Mouse (Mus musculus) liver, postnatal 0 days (tissue): Measurements from ENCODE around the gene Abcd3.

Experiments
- CTCF ChIP-seq: sonication (generic); IDR thresholded peaks from 2 replicates; pipeline ENCODE4 v1.5.1; 2016; ENCODE audit warnings: antibody characterized with exemption, low read depth
- EP300 ChIP-seq: IDR thresholded peaks from 2 replicates; pipeline ENCODE4 v1.6.1; 2016; ENCODE audit warnings: antibody characterized with exemption, low read depth, mild to moderate bottlenecking

DNA sequence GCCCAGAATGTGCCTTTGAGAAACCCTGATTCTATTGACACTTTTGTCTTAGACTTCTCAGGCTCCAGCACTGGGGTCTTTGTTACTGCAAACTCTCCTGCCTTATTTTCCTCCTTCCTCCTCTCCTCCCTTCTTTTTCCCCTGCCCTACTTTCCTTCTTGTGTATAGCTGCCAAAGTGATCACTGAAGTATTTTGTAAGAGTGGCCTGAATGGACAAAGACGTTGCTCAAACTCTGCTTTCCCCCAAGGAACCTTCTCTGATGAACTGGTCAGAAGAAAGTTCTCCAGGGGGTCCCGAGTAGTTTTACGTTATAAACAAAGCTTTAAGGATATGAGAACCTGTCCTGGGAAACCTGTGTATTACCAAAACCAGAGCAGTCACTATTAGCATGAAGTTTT is 95.4 kb downstream of the Abcd3 start:
- TF ChIP-seq CTCF (no peak), EP300 (no peak)
